Mouse (Mus musculus) layer of hippocampus, adult 2 months (tissue): ENCODE results near the gene Olfr94. TPM values are rescaled to one million over a fixed set of nuclear protein-coding genes. Genes with fewer than 3 reads are reported as not detected.
A peak's percentile ranks its signal among the peaks of the same experiment; 100 is the strongest.

ENCODE experiments used
- DNase-seq, 2 experiments: peaks; one replicate each; pipeline ENCODE4 v3.0.0; 2022; ENCODE audit warnings: low spot score in 2 of 2
- H3K27ac ChIP-seq: fragments of 200-600 bp; 2 replicates; pipeline ENCODE4 v1.8.1; 2022
- H3K4me3 ChIP-seq: fragments of 200-600 bp; 2 replicates; pipeline ENCODE4 v1.8.1; 2022; ENCODE audit warnings: mild to moderate bottlenecking
- CTCF ChIP-seq: fragments of 200-600 bp; conservative IDR thresholded peaks from 2 replicates; pipeline ENCODE4 v1.8.1; 2022; ENCODE audit warnings: antibody characterized with exemption, mild to moderate bottlenecking, moderate library complexity
- total RNA-seq, 2 experiments: library from RNA; stranded (reverse); gene quantifications; 2 replicates each; pipeline ENCODE4 v1.2.3; 2021

Olfr94 gene
- total RNA-seq, 2 experiments from 2014 or later: not detected

DNA sequence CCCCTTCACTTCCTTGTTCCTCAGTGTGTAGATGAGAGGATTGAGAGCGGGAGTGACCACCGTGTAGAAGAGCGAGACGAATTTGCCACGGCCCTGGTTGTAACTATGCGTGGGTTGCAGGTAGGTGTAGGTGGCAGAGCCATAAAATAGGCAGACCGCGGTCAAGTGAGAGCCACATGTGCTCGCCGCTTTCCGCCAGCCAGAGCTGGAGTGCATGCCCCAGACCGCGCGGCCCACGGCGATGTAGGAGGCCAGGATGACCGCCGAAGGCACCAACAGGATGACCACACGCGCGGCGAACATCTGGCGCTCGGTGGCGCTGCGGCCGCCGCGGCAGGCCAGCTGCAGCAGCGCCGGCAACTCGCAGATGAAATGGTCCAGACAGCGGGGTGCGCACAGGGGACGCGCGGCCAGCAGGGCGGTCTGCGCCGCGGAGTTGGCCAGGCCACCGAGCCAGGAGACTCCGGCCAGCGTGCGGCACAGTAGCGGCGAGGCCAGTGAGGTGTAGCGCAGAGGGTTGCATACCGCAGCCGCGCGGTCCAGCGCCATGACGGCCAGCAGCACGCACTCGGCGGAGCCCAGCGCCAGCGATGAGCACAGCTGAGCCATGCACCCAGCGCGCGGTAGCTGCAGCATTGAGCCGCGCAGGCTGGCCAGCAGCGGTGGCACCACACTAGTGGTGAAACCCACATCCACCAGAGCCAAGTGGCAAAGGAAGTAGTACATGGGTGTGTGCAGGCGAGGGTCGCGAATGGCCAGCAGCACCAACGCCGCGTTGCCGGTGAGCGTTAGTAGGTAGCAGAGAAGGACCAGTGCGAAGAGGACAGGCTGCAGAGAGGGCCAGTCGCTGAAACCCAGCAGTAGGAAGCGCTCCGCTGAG is 3.7 kb downstream of the Olfr94 start:
- no peak for DNase-seq
- Histone ChIP-seq H3K27ac (no peak overlapping the region), H3K4me3 (peak overlapping the region; percentile 58)
- peak; percentile 8; the same call in 1 of the 2 replicates for TF ChIP-seq CTCF

- Histone ChIP-seq H3K4me3 (no peak overlapping the region), H3K27ac (no peak overlapping the region)
- peak in 1 of 2 experiments; percentile 30 for DNase-seq
- TF ChIP-seq CTCF: no peak
Observed at GRCm38 (mm10) chr17:37194782-37195181, 6.0 kb downstream of the Olfr94 start.

DNA sequence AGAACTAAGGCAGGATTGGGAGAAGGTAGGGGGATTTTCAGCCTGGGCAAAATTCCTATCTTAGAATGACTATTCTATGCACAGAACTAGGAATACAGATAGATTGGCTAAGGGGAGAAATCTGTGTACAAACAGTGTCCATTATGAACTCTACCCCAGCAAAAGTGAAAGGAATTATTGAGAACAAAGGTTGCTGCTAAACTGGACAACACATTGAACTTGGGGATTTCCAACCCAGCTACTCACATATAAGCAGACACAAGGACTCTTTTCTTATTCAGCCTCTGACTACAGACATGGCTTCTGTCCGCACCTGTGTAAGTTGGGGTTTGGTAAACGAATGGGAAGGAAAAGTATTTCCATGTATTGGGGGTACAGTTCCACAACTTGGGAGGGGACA is 7.1 kb downstream of the Olfr94 start, which contains the start of gene Ubd:
TSS of gene Ubd (plus strand) at position 237 of the 400 bp plus-strand sequence.
- no peak for TF ChIP-seq CTCF
- DNase-seq: no peak
- H3K27ac ChIP-seq: no peak within 1 kb of the TSS

GRCm38 (mm10) chr17:37193032-37193431 is 7.8 kb downstream of the Olfr94 start:
- no peak for DNase-seq
- Histone ChIP-seq H3K4me3 (no peak overlapping the region), H3K27ac (no peak overlapping the region)
- TF ChIP-seq CTCF: no peak

More for the DNA sequence above, 7.1 kb downstream of the Olfr94 start, which contains the start of gene Ubd:
- H3K4me3 ChIP-seq: no peak within 1 kb of the TSS

- Histone ChIP-seq H3K27ac (no peak overlapping the region), H3K4me3 (no peak overlapping the region)
- TF ChIP-seq CTCF: no peak
- DNase-seq: peak; percentile 14 to 42
Observed at GRCm38 (mm10) chr17:37190711-37191110, 10.1 kb downstream of the Olfr94 start.

- no peak overlapping the region for H3K27ac ChIP-seq
- no peak for TF ChIP-seq CTCF
- DNase-seq: no peak
- no peak overlapping the region for H3K4me3 ChIP-seq
Observed at GRCm38 (mm10) chr17:37185474-37185873, 15.3 kb downstream of the Olfr94 start.

DNA sequence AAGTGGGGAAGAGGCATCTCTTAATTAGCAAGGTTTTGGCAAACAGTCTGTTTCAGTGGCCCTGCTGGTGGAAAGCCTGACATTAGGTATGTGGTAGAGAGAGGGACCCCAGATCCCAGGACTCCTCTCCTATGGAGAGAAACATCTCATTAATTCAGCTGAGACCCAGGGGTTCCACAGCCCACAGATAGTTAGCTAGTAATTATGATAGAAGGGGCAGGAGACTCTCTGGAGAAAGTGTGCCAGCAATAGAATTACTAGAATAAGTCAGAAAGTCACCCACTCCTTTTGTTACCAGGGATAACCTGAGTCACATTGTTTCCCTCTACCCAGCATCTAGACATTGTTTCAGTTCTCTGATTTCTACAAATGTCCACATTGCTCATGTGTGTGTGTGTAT is 39.4 kb downstream of the Olfr94 start, which contains the start of gene Olfr93:
TSS of gene Olfr93 (minus strand) at position 101 of the 400 bp plus-strand sequence.
- DNase-seq: no peak
- TF ChIP-seq CTCF: no peak
- H3K27ac ChIP-seq: no peak within 1 kb of the TSS
- no peak within 1 kb of the TSS for H3K4me3 ChIP-seq

Other genes with a start within 250 kb of the Olfr94 start
- 100 to 1,000 TPM; 132 to 139 TPM for gene Ppp1r11, start 249.3 kb downstream of the Olfr94 start, total RNA-seq
- gene Znrd1, start 242.4 kb downstream of the Olfr94 start, total RNA-seq: 10 to 100 TPM; 30.6 to 34.5 TPM
- gene Znrd1as, start 242.4 kb downstream of the Olfr94 start, total RNA-seq: 1 to 10 TPM; 6.2 to 7.3 TPM
- not detected for gene 2410137M14Rik, start 219.8 kb downstream of the Olfr94 start, total RNA-seq
- gene H2-M5, start 211.5 kb downstream of the Olfr94 start, total RNA-seq: 1 to 10 TPM in 1 of 2 experiments, under 1 TPM in 1; 0.37 to 1.2 TPM
- 10 to 100 TPM; 15.0 to 15.8 TPM for gene Zfp57, start 199.8 kb downstream of the Olfr94 start, total RNA-seq
- 10 to 100 TPM; 42.6 to 45.6 TPM for gene Mog, start 177.6 kb downstream of the Olfr94 start, total RNA-seq
- 100 to 1,000 TPM; 682 to 738 TPM for gene Gabbr1, start 155.0 kb downstream of the Olfr94 start, total RNA-seq
- not detected for gene Olfr90, start 112.5 kb downstream of the Olfr94 start, total RNA-seq
- not detected for gene Olfr91, start 102.7 kb downstream of the Olfr94 start, total RNA-seq
- gene Olfr92, start 80.9 kb downstream of the Olfr94 start, total RNA-seq: not detected
- not detected for gene Olfr93, start 39.5 kb downstream of the Olfr94 start, total RNA-seq
- gene Ubd, start 7.1 kb downstream of the Olfr94 start, total RNA-seq: not detected
- not detected for gene Olfr95, start 12.1 kb upstream of the Olfr94 start, total RNA-seq
- not detected for gene Olfr96, start 19.2 kb upstream of the Olfr94 start, total RNA-seq
- gene Olfr97, start 36.3 kb upstream of the Olfr94 start, total RNA-seq: not detected
- gene Olfr98, start 62.8 kb upstream of the Olfr94 start, total RNA-seq: not detected
- 1 to 10 TPM; 2.4 to 3.4 TPM for gene H2-M3, start 69.2 kb upstream of the Olfr94 start, total RNA-seq
- not detected for gene Olfr99, start 82.5 kb upstream of the Olfr94 start, total RNA-seq
- not detected for gene Olfr101, start 103.3 kb upstream of the Olfr94 start, total RNA-seq
- gene Olfr102, start 116.1 kb upstream of the Olfr94 start, total RNA-seq: not detected
- gene Olfr103, start 138.7 kb upstream of the Olfr94 start, total RNA-seq: not detected
- not detected for gene Olfr104-ps, start 158.6 kb upstream of the Olfr94 start, total RNA-seq
- gene Olfr105-ps, start 178.0 kb upstream of the Olfr94 start, total RNA-seq: not detected
- not detected for gene Olfr106-ps, start 189.4 kb upstream of the Olfr94 start, total RNA-seq
- not detected for gene Olfr107, start 198.2 kb upstream of the Olfr94 start, total RNA-seq
- not detected for gene Olfr108, start 244.5 kb upstream of the Olfr94 start, total RNA-seq